Mouse (Mus musculus) MEL (cell line): ENCODE data around the gene Klhdc9.

Experiments used
- MAZ ChIP-seq: IDR thresholded peaks from 2 replicates; pipeline ENCODE4 v1.6.1; 2012; ENCODE audit warnings: low read depth, mild to moderate bottlenecking, inconsistent platforms, low read length, improper control_type of control experiment
- MEF2A ChIP-seq: IDR thresholded peaks from 2 replicates; pipeline ENCODE4 v1.6.1; 2014; ENCODE audit warnings: low read depth, mild to moderate bottlenecking, inconsistent platforms, low read length, improper control_type of control experiment; ENCODE audit not compliant: poor library complexity, insufficient replicate concordance, severe bottlenecking; ENCODE audit errors: extremely low read depth
- USF1 ChIP-seq: IDR thresholded peaks from 2 replicates; pipeline ENCODE4 v1.6.1; 2014; ENCODE audit warnings: low read depth, mild to moderate bottlenecking, inconsistent platforms, low read length, improper control_type of control experiment, moderate library complexity
- ZKSCAN1 ChIP-seq: IDR thresholded peaks from 2 replicates; pipeline ENCODE4 v1.6.1; 2012; ENCODE audit warnings: low read depth, mild to moderate bottlenecking, inconsistent platforms, low read length, improper control_type of control experiment, moderate library complexity

GRCm38 (mm10) chr1:171387099-171387498 is 26.5 kb upstream of the Klhdc9 start:
- TF ChIP-seq USF1 (no peak), MAZ (no peak), ZKSCAN1 (no peak), MEF2A (no peak)
